Mouse (Mus musculus): ENCODE measurements around the gene 4930563M21Rik. TPM values are rescaled to one million over a fixed set of nuclear protein-coding genes. Genes with fewer than 3 reads are reported as not detected.

The 4930563M21Rik gene
- polyA plus RNA-seq, 1 experiment from 2014 or later: not detected

DNA sequence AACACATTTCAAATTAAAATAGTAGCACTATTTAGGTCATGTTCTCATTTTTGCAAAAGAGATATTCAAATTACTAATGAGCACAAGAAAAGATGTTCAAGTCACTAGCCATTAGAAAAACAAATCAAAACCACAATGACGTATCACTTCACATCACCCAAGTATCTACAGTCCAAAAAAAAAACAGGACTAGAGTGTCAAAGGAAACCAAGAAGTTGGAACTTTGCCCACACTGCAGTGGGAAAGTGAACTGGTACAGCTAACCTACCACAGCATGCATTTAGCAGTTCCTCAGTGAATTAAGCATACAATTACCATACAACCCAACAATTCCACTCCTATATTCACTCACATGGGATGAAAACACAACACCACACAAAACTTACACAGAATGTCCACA lies 77.9 kb downstream of the 4930563M21Rik start:
- Histone ChIP-seq H3K79me2 (ENCODE audit: inconsistent target) (no peaks in the 10 kb centered on the region), H3K4me3 (ENCODE audit: inconsistent target) (no peak overlapping the region), H3K27ac (no peak overlapping the region), H3K36me3 (ENCODE audit: inconsistent target) (no peaks in the 10 kb centered on the region)
- 14% methylated on average over 1 of the region's 1 CpGs for WGBS (ENCODE audit: missing documents)

DNA sequence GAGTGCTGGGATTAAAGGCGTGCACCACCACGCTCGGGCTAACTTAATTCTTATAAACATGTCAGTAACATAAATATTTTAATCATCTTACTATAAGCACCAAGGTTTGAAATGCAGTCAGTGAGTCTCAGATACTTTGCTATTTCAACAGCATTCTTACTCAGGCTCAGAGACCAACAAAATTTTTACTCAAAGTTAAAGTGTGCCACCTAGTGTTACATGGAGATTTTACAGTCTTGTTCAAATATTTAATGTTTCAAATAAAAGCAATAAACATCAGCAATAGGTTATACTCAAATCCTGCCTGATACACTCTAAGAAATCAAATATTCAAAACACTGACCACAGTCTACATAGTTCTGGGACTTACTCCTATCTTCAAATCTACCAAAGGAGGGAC lies 91.8 kb downstream of the 4930563M21Rik start:
- Histone ChIP-seq H3K27ac (no peak overlapping the region), H3K4me3 (ENCODE audit: inconsistent target) (no peak overlapping the region), H3K36me3 (ENCODE audit: inconsistent target) (no peaks in the 10 kb centered on the region), H3K79me2 (ENCODE audit: inconsistent target) (no peaks in the 10 kb centered on the region)
- WGBS (ENCODE audit: missing documents): 90% methylated on average over 3 of the region's 3 CpGs

DNA sequence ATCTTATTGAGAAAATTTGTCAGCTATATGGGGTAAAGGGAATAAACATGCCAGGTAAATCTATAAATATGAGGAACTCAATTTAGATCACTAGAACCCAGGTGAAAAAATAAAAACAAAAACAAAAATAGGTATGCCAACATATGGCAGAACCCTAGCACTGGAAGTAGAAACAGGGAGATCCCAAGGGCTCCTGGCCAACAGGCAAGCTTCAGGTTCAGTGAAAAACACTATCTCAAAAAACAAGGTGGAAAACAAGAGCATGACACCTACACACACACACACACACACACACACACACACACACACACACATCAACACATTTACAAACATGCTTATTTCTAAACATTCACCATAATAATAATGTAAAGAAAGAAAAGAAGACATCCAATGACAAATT lies 93.6 kb downstream of the 4930563M21Rik start:
- H3K36me3 ChIP-seq (ENCODE audit: inconsistent target): no peaks in the 10 kb centered on the region
- H3K4me3 ChIP-seq (ENCODE audit: inconsistent target): no peak overlapping the region
- no peak overlapping the region for H3K27ac ChIP-seq
- H3K79me2 ChIP-seq (ENCODE audit: inconsistent target): no peaks in the 10 kb centered on the region

Other genes with a start within 250 kb of the 4930563M21Rik start
- gene Scaper, start 72.4 kb downstream of the 4930563M21Rik start, polyA plus RNA-seq (2018): 5.9 to 9.3 TPM (median 6.0 TPM) in 3 replicates
- gene Rcn2, start 31.3 kb upstream of the 4930563M21Rik start, polyA plus RNA-seq (2018): 29.6 to 55.4 TPM (median 36.6 TPM) in 3 replicates
- gene Pstpip1, start 79.4 kb upstream of the 4930563M21Rik start, polyA plus RNA-seq (2018): 59.7 to 86.7 TPM (median 78.8 TPM) in 3 replicates
- 71.8 to 155 TPM (median 82.8 TPM) in 3 replicates for gene Tspan3, start 154.9 kb upstream of the 4930563M21Rik start, polyA plus RNA-seq (2018)